Mouse (Mus musculus) stomach, postnatal 0 days (tissue): Measurements from ENCODE around the gene Slc6a16.

ENCODE experiments used
- CTCF ChIP-seq: IDR thresholded peaks from 2 replicates; pipeline ENCODE4 v1.5.1; 2016; ENCODE audit warnings: antibody characterized with exemption, low read depth, mild to moderate bottlenecking, moderate library complexity
- EP300 ChIP-seq: optimal IDR thresholded peaks from 2 replicates; pipeline ENCODE3; 2016; ENCODE audit warnings: antibody characterized with exemption

- TF ChIP-seq CTCF: no peak
- no peak for TF ChIP-seq EP300
Measured at GRCm38 (mm10) chr7:45296626-45297025, 55.7 kb downstream of the Slc6a16 start.
